ENCODE assay signal across 9 mouse cellular contexts in the genomic region with DNA sequence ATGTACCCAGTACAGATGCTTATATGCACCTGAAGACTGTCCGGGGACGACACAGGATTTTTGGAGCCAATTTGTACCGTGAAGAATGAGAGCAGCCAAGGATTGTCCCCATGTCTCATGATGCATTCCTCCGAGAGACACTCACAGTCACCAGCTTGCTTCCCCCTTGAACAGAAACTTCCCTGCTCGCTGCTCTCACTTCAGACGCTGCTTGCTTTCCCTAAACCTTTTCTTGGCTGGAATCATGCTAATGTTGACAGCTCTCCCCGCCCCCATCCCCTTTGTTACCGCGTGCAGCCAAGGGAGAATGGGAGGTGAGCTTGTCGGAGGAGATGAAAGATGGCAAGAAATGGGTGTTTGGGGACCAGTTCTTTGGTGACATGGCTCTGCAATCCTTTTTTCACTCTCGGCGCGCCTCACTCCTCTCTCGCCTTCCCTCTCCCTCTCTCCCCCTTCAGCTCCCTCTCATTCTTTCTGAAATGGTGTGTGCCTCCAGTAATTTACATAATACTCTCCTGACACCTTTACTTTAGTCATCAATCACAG.
DNase-seq lines count a peak whose midpoint lies in the region; ATAC-seq lines count a peak whose summit lies in the region.
"Had no signal": no experiment of that assay in that cellular context is flagged by ENCODE, and none has a peak within 500 bp of the region (broad histone marks: within the 10 kb centered on the region; RNA-seq: fewer than 3 reads in every experiment).

No protein-coding gene starts in this region.

- DNase-seq in heart, adult 8-10 months (ENCODE audit: low spot score), result no peak
- DNase-seq in ZHBTc4 (ENCODE audit: low read depth, low spot score), result peak; percentile 65
- DNase-seq in forelimb bud, embryonic 11.5 days (ENCODE audit: low read depth, low spot score), result peak; percentile 9
- DNase-seq in midbrain, embryonic 14.5 days, result peak; percentile 84
- no peak for DNase-seq in urinary bladder, adult 2 months (ENCODE audit: low spot score)
- no peak for DNase-seq in ovary, postnatal 14 days (ENCODE audit: low spot score)
- DNase-seq in spleen, postnatal 36 days (ENCODE audit: low spot score in 2 of 2), result no peak

- H3K9me3 ChIP-seq in heart, embryonic 11.5 days (replicated peaks; ENCODE audit: control insufficient read depth, low read length), result no peaks in the 10 kb centered on the region
- H3K9me3 ChIP-seq in midbrain, embryonic 14.5 days (ENCODE audit: control insufficient read depth, low read length), result no peaks in the 10 kb centered on the region

- ATAC-seq in heart, embryonic 11.5 days (replicated peaks; ENCODE audit: insufficient number of reproducible peaks, low FRiP score, low TSS enrichment), result no peak
- peak; percentile 60; the same call in 1 of the 2 replicates for ATAC-seq in midbrain, embryonic 14.5 days (ENCODE audit: low FRiP score, low TSS enrichment)

- H3K4me1 ChIP-seq in heart, embryonic 11.5 days (ENCODE audit: control insufficient read depth, insufficient read depth, low read length), result no peaks in the 10 kb centered on the region
- H3K4me1 ChIP-seq in midbrain, embryonic 14.5 days (ENCODE audit: control insufficient read depth, insufficient read depth, low read length), result peaks cover 22% of the 10 kb centered on the region
- H3K4me1 ChIP-seq: megakaryocyte, embryonic 14.5 days had no signal

- no peaks in the 10 kb centered on the region for H3K36me3 ChIP-seq in heart, embryonic 11.5 days (ENCODE audit: control insufficient read depth, insufficient read depth, low read length)
- no peaks in the 10 kb centered on the region for H3K36me3 ChIP-seq in midbrain, embryonic 14.5 days (ENCODE audit: control insufficient read depth, insufficient read depth, low read length)

- H3K4me3 ChIP-seq in heart, embryonic 11.5 days (ENCODE audit: low read depth, low read length), result peak overlapping the region; percentile 34
- H3K4me3 ChIP-seq in midbrain, embryonic 14.5 days (replicated peaks; ENCODE audit: low read depth, low read length), result peak overlapping the region; percentile 21
- H3K4me3 ChIP-seq: megakaryocyte, embryonic 14.5 days had no signal

- H3K27me3 ChIP-seq in heart, embryonic 11.5 days (ENCODE audit: control insufficient read depth, insufficient read depth, low read length), result no peaks in the 10 kb centered on the region
- H3K27me3 ChIP-seq in midbrain, embryonic 14.5 days (ENCODE audit: control insufficient read depth, insufficient read depth, low read length), result no peaks in the 10 kb centered on the region
- H3K27me3 ChIP-seq: megakaryocyte, embryonic 14.5 days had no signal

- WGBS in heart, embryonic 11.5 days (ENCODE audit: insufficient replicate concordance), result 7% methylated on average over 14 of the region's 14 CpGs
- 3% methylated on average over 14 of the region's 14 CpGs for WGBS in midbrain, embryonic 14.5 days

- no peak overlapping the region for H3K27ac ChIP-seq in heart, embryonic 11.5 days (ENCODE audit: low read depth, low read length)
- peak overlapping the region; percentile 78 for H3K27ac ChIP-seq in midbrain, embryonic 14.5 days (replicated peaks; ENCODE audit: low read depth, low read length)

- peak overlapping the region; percentile 60 for H3K9ac ChIP-seq in heart, embryonic 11.5 days (ENCODE audit: low read depth, low read length)
- peak overlapping the region; percentile 57 for H3K9ac ChIP-seq in midbrain, embryonic 14.5 days (replicated peaks; ENCODE audit: low read length)

- H3K4me2 ChIP-seq in heart, embryonic 11.5 days, result peak overlapping the region; percentile 65
- peak overlapping the region; percentile 54 for H3K4me2 ChIP-seq in midbrain, embryonic 14.5 days (ENCODE audit: low read length)

Comparison
In these comparisons a context has a peak if more than half of its experiments do, and no peak if none do; other contexts are left out.
1. DNase-seq: peak in ZHBTc4 (single experiment), forelimb bud, embryonic 11.5 days (single experiment) and midbrain, embryonic 14.5 days (single experiment); none in heart, adult 8-10 months (single experiment), urinary bladder, adult 2 months (single experiment), ovary, postnatal 14 days (single experiment) and spleen, postnatal 36 days (0 of 2).